ENCODE assay signal across 9 mouse cellular contexts in genomic region chr5:31092231-31092975, GRCm38 (mm10). TPM values are rescaled to one million over a fixed set of nuclear protein-coding genes. Genes with fewer than 3 reads are reported as not detected.
A peak's percentile ranks its signal among the peaks of the same experiment; 100 is the strongest.
DNase-seq lines count a peak whose midpoint lies in the region; ATAC-seq lines count a peak whose summit lies in the region.
"Had no signal": no experiment of that assay in that cellular context is flagged by ENCODE, and none has a peak within 500 bp of the region (broad histone marks: within the 10 kb centered on the region; RNA-seq: fewer than 3 reads in every experiment).

No protein-coding gene starts in this region.

- H3K4me2 ChIP-seq in kidney, embryonic 15.5 days: peak overlapping the region; percentile 76
- H3K4me2 ChIP-seq in embryonic facial prominence, embryonic 14.5 days (ENCODE audit: low read depth, low read length): peak overlapping the region; percentile 64
- H3K4me2 ChIP-seq in neural tube, embryonic 11.5 days (ENCODE audit: low read depth): peak overlapping the region; percentile 45

- H3K36me3 ChIP-seq in kidney, embryonic 15.5 days: no peaks in the 10 kb centered on the region
- H3K36me3 ChIP-seq in embryonic facial prominence, embryonic 14.5 days (ENCODE audit: control insufficient read depth, insufficient read depth, low read length): no peaks in the 10 kb centered on the region
- H3K36me3 ChIP-seq in neural tube, embryonic 11.5 days (ENCODE audit: control insufficient read depth, insufficient read depth, low read length): no peaks in the 10 kb centered on the region

- ATAC-seq in kidney, embryonic 15.5 days (replicated peaks; ENCODE audit: low FRiP score): peak; percentile 9; the same call in 1 of the 2 replicates
- ATAC-seq in embryonic facial prominence, embryonic 14.5 days (ENCODE audit: low read depth): no peak
- ATAC-seq in neural tube, embryonic 11.5 days (ENCODE audit: insufficient read depth, low FRiP score, low TSS enrichment): no peak

- peak overlapping the region; percentile 29; the same call in 1 of the 2 replicates for H3K9ac ChIP-seq in kidney, embryonic 15.5 days
- H3K9ac ChIP-seq in embryonic facial prominence, embryonic 14.5 days (ENCODE audit: low read depth, low read length): peak overlapping the region; percentile 51
- H3K9ac ChIP-seq in neural tube, embryonic 11.5 days (ENCODE audit: low read length): peak overlapping the region; percentile 63

- no peak overlapping the region for H3K27ac ChIP-seq in kidney, embryonic 15.5 days
- no peak overlapping the region for H3K27ac ChIP-seq in embryonic facial prominence, embryonic 14.5 days (replicated peaks; ENCODE audit: low read depth, low read length)
- no peak overlapping the region for H3K27ac ChIP-seq in neural tube, embryonic 11.5 days (ENCODE audit: low read depth, low read length)

- H3K27me3 ChIP-seq in kidney, embryonic 15.5 days: peaks cover 99% of the 10 kb centered on the region
- peaks cover 94% of the 10 kb centered on the region for H3K27me3 ChIP-seq in embryonic facial prominence, embryonic 14.5 days (replicated peaks; ENCODE audit: control insufficient read depth, insufficient read depth, low read length)
- H3K27me3 ChIP-seq in neural tube, embryonic 11.5 days (ENCODE audit: control insufficient read depth, insufficient read depth, low read length): peaks cover 77% of the 10 kb centered on the region

- no peak for DNase-seq in kidney, postnatal 14 days
- no peak for DNase-seq in embryonic facial prominence, embryonic 14.5 days (ENCODE audit: low spot score)
- peak; percentile 57 for DNase-seq in layer of hippocampus, adult 9-11 months
- DNase-seq in neural tube, embryonic 11.5 days (ENCODE audit: low spot score): no peak
- DNase-seq in embryo, embryonic 10 days (ENCODE audit: low spot score): no peak
- DNase-seq in urinary bladder, postnatal 36 days (ENCODE audit: low spot score in 2 of 2): no peak
- DNase-seq in kidney, adult 11 months: no peak

- 2% methylated on average over 52 of the region's 53 CpGs for WGBS in kidney, embryonic 15.5 days
- WGBS in embryonic facial prominence, embryonic 14.5 days: 8% methylated on average over 13 of the region's 53 CpGs
- 2% methylated on average over 36 of the region's 53 CpGs for WGBS in neural tube, embryonic 11.5 days

- H3K9me3 ChIP-seq in kidney, embryonic 15.5 days (replicated peaks): no peaks in the 10 kb centered on the region
- H3K9me3 ChIP-seq in embryonic facial prominence, embryonic 14.5 days (ENCODE audit: control insufficient read depth, low read length): no peaks in the 10 kb centered on the region
- no peaks in the 10 kb centered on the region for H3K9me3 ChIP-seq in neural tube, embryonic 11.5 days (ENCODE audit: control insufficient read depth, low read length)

- H3K4me1 ChIP-seq in kidney, embryonic 15.5 days: peaks cover 36% of the 10 kb centered on the region
- H3K4me1 ChIP-seq in embryonic facial prominence, embryonic 14.5 days (ENCODE audit: control insufficient read depth, insufficient read depth, low read length): peaks cover 18% of the 10 kb centered on the region
- H3K4me1 ChIP-seq in neural tube, embryonic 11.5 days (ENCODE audit: control insufficient read depth, insufficient read depth, low read length): peaks cover 15% of the 10 kb centered on the region

- H3K4me3 ChIP-seq in kidney, embryonic 15.5 days (replicated peaks): peak overlapping the region; percentile 44
- peak overlapping the region; percentile 46 for H3K4me3 ChIP-seq in embryonic facial prominence, embryonic 14.5 days (ENCODE audit: low read depth, low read length)
- peak overlapping the region; percentile 41 for H3K4me3 ChIP-seq in neural tube, embryonic 11.5 days (ENCODE audit: low read depth, low read length)

RNA-seq across cellular contexts. Expression of gene Dnajc5g, which starts 13.7 kb away (rescaled TPM):
- polyA plus RNA-seq in kidney, embryonic 15.5 days (2015; fragmentation: Nextera tagmentation; extraction: Ambion mirVana): not detected in 2 replicates
- polyA plus RNA-seq in embryonic facial prominence, embryonic 14.5 days (2014; fragmentation: Nextera tagmentation; extraction: Ambion mirVana): not detected in 2 replicates
- polyA plus RNA-seq in neural tube, embryonic 11.5 days (2014; fragmentation: Nextera tagmentation; extraction: Ambion mirVana): not detected in 2 replicates
- polyA plus RNA-seq: frontal cortex, adult 2 months had no signal

RNA-seq across cellular contexts. Expression of gene Slc30a3, which starts 15.6 kb away (rescaled TPM):
- polyA plus RNA-seq in kidney, embryonic 15.5 days (2015; fragmentation: Nextera tagmentation; extraction: Ambion mirVana): 2.8 and 3.1 TPM in 2 replicates
- 0.84 and 0.93 TPM in 2 replicates for polyA plus RNA-seq in embryonic facial prominence, embryonic 14.5 days (2014; fragmentation: Nextera tagmentation; extraction: Ambion mirVana)
- 8.1 and 9.2 TPM in 2 replicates for polyA plus RNA-seq in neural tube, embryonic 11.5 days (2014; fragmentation: Nextera tagmentation; extraction: Ambion mirVana)

RNA-seq across cellular contexts. Expression of gene Trim54, which starts 24.1 kb away (rescaled TPM):
- polyA plus RNA-seq in kidney, embryonic 15.5 days (2015; fragmentation: Nextera tagmentation; extraction: Ambion mirVana): 1.2 and 1.6 TPM in 2 replicates
- 11.6 and 16.3 TPM in 2 replicates for polyA plus RNA-seq in embryonic facial prominence, embryonic 14.5 days (2014; fragmentation: Nextera tagmentation; extraction: Ambion mirVana)
- polyA plus RNA-seq in neural tube, embryonic 11.5 days (2014; fragmentation: Nextera tagmentation; extraction: Ambion mirVana): 0.45 and 0.81 TPM in 2 replicates

RNA-seq across cellular contexts. Expression of gene Cad, which starts 37.8 kb away (rescaled TPM):
- polyA plus RNA-seq in kidney, embryonic 15.5 days (2015; fragmentation: Nextera tagmentation; extraction: Ambion mirVana): 32.5 and 36.2 TPM in 2 replicates
- polyA plus RNA-seq in embryonic facial prominence, embryonic 14.5 days (2014; fragmentation: Nextera tagmentation; extraction: Ambion mirVana): 29.1 and 30.2 TPM in 2 replicates
- polyA plus RNA-seq in neural tube, embryonic 11.5 days (2014; fragmentation: Nextera tagmentation; extraction: Ambion mirVana): 27.9 and 28.2 TPM in 2 replicates

RNA-seq across cellular contexts. Expression of gene Slc5a6, which starts 43.7 kb away (rescaled TPM):
- 10.4 and 11.8 TPM in 2 replicates for polyA plus RNA-seq in kidney, embryonic 15.5 days (2015; fragmentation: Nextera tagmentation; extraction: Ambion mirVana)
- 14.9 and 17.6 TPM in 2 replicates for polyA plus RNA-seq in embryonic facial prominence, embryonic 14.5 days (2014; fragmentation: Nextera tagmentation; extraction: Ambion mirVana)
- 9.3 and 9.7 TPM in 2 replicates for polyA plus RNA-seq in neural tube, embryonic 11.5 days (2014; fragmentation: Nextera tagmentation; extraction: Ambion mirVana)
